In the genomic region with DNA sequence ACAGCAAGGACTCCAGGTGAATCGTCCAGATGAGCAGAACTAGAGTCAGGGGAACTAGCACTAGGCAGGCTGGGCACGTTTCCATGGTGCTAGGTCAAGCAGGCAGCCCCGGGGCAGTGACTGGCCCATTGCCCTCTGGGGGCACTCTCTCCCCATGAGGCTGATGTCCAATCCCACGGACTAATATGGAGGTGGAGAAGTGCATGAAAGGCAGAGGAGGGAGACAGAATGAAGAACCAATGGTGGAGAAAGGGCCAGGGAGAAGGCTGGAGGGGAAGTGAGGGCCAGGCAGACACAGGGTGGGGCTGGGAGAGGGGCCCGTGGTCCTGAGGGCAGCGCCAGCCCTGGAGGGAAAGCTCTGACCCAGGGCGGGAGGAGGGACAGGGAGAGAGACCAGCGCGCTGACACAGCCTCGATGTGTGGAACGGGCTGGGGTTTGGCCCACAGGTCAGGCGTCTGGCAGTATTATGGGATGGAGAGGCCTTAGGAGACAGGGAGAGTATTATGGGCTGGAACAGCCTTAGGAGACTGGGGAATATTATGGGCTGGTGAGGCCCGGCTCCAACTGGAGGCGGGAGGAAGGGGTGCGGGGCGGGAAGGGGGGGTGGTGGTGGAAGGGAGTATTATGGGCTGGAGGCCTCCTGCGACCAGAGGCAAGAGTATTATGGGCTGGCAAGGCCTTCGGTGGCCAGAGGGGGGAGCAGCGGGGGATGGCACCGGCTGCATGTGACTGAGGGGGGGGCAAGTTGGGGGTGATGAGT, we compare ENCODE assay signal across 8 mouse cellular contexts. TPM values are rescaled to one million over a fixed set of nuclear protein-coding genes. Genes with fewer than 3 reads are reported as not detected.
A peak's percentile ranks its signal among the peaks of the same experiment; 100 is the strongest.
DNase-seq lines count a peak whose midpoint lies in the region; ATAC-seq lines count a peak whose summit lies in the region.

No protein-coding gene starts in this region.

- peak overlapping the region; percentile 50 for H3K4me2 ChIP-seq in hindbrain, embryonic 12.5 days (replicated peaks)

- no peak overlapping the region for H3K4me3 ChIP-seq in hindbrain, embryonic 12.5 days

- H3K36me3 ChIP-seq in hindbrain, embryonic 12.5 days: no peaks in the 10 kb centered on the region

- WGBS in hindbrain, embryonic 12.5 days: 2% methylated on average over 17 of the region's 20 CpGs

- H3K4me1 ChIP-seq in hindbrain, embryonic 12.5 days: peaks cover 29% of the 10 kb centered on the region

- H3K27ac ChIP-seq in hindbrain, embryonic 12.5 days: peak overlapping the region; percentile 92

- H3K9me3 ChIP-seq in hindbrain, embryonic 12.5 days (replicated peaks): no peaks in the 10 kb centered on the region

- 0 out of 2 replicates have a peak overlapping the region, but pooled peaks have one; percentile 20 for H3K9ac ChIP-seq in hindbrain, embryonic 12.5 days

- peak; percentile 85 for ATAC-seq in hindbrain, embryonic 12.5 days (ENCODE audit: low FRiP score)

- H3K27me3 ChIP-seq in hindbrain, embryonic 12.5 days: no peaks in the 10 kb centered on the region

- peak; percentile 64 to 68 for DNase-seq in adrenal gland, adult 18-20 months (ENCODE audit: low spot score in 2 of 2)
- DNase-seq in cerebellum, postnatal 36 days: peak; percentile 76 to 83
- DNase-seq in frontal cortex, postnatal 36 days (ENCODE audit: low spot score in 2 of 2): peak; percentile 51 to 69
- DNase-seq in left cerebral cortex, adult 18-20 months (ENCODE audit: low spot score in 2 of 2): peak; percentile 57 to 64
- DNase-seq in lung, postnatal 14 days: peak; percentile 76
- peak; percentile 89 for DNase-seq in retina, embryonic 14.5 days (ENCODE audit: low spot score)
- DNase-seq in B cell, adult 2 months: no peak

RNA-seq across cellular contexts. Expression of a gene that starts 7.0 kb away (rescaled TPM):
- 100 to 1,000 TPM; 150 to 190 TPM for total RNA-seq in adrenal gland, adult 18-20 months (2021)
- polyA plus RNA-seq in hindbrain, embryonic 12.5 days (2016; fragmentation: Nextera tagmentation; extraction: Ambion mirVana): 131 and 133 TPM in 2 replicates
- 100 to 1,000 TPM; 147 to 150 TPM for total RNA-seq in left cerebral cortex, adult 18-20 months (2021)

RNA-seq across cellular contexts. Expression of a gene that starts 21.0 kb away (rescaled TPM):
- under 1 TPM; 0.40 to 0.93 TPM for total RNA-seq in adrenal gland, adult 18-20 months (2021)
- polyA plus RNA-seq in hindbrain, embryonic 12.5 days (2016; fragmentation: Nextera tagmentation; extraction: Ambion mirVana): 0.33 and 0.40 TPM in 2 replicates
- total RNA-seq in left cerebral cortex, adult 18-20 months (2021): under 1 TPM; 0.58 to 0.68 TPM

RNA-seq across cellular contexts. Expression of a gene that starts 39.3 kb away (rescaled TPM):
- 1 to 10 TPM; 7.8 to 9.6 TPM for total RNA-seq in adrenal gland, adult 18-20 months (2021)
- 16.0 and 18.3 TPM in 2 replicates for polyA plus RNA-seq in hindbrain, embryonic 12.5 days (2016; fragmentation: Nextera tagmentation; extraction: Ambion mirVana)
- total RNA-seq in left cerebral cortex, adult 18-20 months (2021): 10 to 100 TPM; 11.2 to 14.5 TPM

RNA-seq across cellular contexts. Expression of a gene that starts 43.0 kb away (rescaled TPM):
- total RNA-seq in adrenal gland, adult 18-20 months (2021): 10 to 100 TPM; 51.6 to 61.3 TPM
- 48.1 and 54.2 TPM in 2 replicates for polyA plus RNA-seq in hindbrain, embryonic 12.5 days (2016; fragmentation: Nextera tagmentation; extraction: Ambion mirVana)
- 10 to 100 TPM; 30.2 to 30.5 TPM for total RNA-seq in left cerebral cortex, adult 18-20 months (2021)

RNA-seq across cellular contexts. Expression of a gene that starts 49.2 kb away (rescaled TPM):
- 10 to 100 TPM; 45.3 to 53.4 TPM for total RNA-seq in adrenal gland, adult 18-20 months (2021)
- polyA plus RNA-seq in hindbrain, embryonic 12.5 days (2016; fragmentation: Nextera tagmentation; extraction: Ambion mirVana): 151 and 159 TPM in 2 replicates
- 10 to 100 TPM; 50.7 to 51.1 TPM for total RNA-seq in left cerebral cortex, adult 18-20 months (2021)

Comparison
In these comparisons a context has a peak if more than half of its experiments do, and no peak if none do; other contexts are left out.
1. DNase-seq: peak in adrenal gland, adult 18-20 months (2 of 2), cerebellum, postnatal 36 days (2 of 2), frontal cortex, postnatal 36 days (2 of 2), left cerebral cortex, adult 18-20 months (2 of 2), lung, postnatal 14 days (single experiment) and retina, embryonic 14.5 days (single experiment); none in B cell, adult 2 months (0 of 2).